Mouse (Mus musculus) ES-CJ7 (cell line): ENCODE data around the gene Icam1.
A peak's percentile ranks its signal among the peaks of the same experiment; 100 is the strongest.

ENCODE experiments used
- DNase-seq: peaks from one replicate; pipeline ENCODE4 v3.0.0; 2011; ENCODE audit warnings: low read depth, low spot score

The Icam1 gene

GRCm38 (mm10) chr9:20993165-20993898 lies 22.5 kb upstream of the Icam1 start:
- no peak for DNase-seq

DNA sequence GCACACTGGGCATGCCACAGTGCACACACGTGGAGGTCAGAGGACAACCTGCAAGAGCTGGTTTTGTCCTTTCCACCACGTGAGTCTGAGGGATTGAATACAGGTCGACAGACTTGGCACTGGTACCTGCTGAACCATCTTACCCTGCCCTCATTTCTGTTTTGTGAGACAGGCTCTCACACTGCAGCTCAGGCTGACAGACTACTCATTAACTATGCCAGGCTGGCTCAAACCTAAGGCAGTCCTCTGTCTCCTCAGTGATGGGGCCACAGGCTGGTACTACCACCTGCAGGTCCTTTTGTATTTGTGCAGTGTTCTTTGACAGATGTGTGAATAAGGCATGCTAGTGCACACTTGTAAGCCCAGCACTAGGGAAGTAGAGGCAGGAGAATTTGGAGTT lies 20.7 kb upstream of the Icam1 start:
- DNase-seq: peak; percentile 35

GRCm38 (mm10) chr9:20997065-20997464 lies 18.7 kb upstream of the Icam1 start:
- DNase-seq: no peak

DNA sequence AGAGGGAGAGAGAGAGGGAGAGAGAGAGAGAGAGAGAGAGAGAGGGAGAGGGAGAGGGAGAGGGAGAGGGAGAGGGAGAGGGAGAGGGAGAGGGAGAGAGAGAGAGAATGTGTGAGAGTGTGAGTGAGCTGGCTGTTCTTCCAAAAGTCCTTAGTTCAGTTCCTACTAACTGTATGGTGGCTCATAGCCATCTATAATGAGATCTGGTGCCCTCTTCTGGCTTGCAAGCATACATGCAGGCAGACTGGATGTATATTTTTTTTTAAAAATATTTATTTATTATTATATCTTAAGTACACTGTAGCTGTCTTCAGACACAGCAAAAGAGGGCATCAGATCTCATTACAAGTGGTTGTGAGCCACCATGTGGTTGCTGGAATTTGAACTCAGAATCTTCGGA lies 17.4 kb upstream of the Icam1 start:
- peak; percentile 45 for DNase-seq

DNA sequence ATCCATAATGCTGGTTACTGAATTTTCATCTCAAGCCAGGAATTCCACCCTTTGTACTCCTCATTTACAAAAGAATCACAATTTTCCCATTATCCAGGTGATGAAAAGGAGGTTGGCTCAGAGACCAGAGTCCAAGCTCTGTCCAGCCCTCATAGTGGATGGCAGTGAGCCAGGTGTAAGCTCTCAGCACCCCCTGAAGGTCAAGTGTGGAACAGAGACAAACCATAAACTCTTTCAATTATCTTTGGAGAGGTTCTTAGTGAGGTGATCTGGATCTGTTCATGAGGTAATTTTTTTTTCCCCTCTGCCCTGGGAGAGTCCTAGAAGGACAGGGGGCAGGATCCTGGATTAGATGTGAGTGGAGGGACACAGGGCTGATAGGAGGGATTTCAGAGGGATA lies 15.0 kb upstream of the Icam1 start:
- DNase-seq: peak; percentile 63

- peak; percentile 86 for DNase-seq
Observed at GRCm38 (mm10) chr9:21001651-21002200, 14.1 kb upstream of the Icam1 start.

DNA sequence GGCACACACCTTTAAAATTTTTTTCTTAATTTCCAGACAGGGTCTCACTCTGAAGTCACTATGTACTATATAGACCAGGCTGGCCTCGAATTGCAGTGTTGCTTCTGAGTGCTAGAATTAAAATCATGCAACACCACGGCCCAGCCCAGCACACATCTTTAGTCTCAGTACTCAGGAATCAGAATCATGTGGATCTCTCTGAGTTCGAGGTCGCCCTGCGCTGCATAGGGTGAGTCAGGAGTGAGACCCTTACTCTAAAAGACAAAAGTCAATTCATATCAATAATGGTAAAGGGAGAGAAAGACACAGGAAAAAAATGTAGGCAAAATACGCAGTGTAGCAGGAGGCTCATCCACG lies 13.5 kb upstream of the Icam1 start:
- DNase-seq: no peak

DNA sequence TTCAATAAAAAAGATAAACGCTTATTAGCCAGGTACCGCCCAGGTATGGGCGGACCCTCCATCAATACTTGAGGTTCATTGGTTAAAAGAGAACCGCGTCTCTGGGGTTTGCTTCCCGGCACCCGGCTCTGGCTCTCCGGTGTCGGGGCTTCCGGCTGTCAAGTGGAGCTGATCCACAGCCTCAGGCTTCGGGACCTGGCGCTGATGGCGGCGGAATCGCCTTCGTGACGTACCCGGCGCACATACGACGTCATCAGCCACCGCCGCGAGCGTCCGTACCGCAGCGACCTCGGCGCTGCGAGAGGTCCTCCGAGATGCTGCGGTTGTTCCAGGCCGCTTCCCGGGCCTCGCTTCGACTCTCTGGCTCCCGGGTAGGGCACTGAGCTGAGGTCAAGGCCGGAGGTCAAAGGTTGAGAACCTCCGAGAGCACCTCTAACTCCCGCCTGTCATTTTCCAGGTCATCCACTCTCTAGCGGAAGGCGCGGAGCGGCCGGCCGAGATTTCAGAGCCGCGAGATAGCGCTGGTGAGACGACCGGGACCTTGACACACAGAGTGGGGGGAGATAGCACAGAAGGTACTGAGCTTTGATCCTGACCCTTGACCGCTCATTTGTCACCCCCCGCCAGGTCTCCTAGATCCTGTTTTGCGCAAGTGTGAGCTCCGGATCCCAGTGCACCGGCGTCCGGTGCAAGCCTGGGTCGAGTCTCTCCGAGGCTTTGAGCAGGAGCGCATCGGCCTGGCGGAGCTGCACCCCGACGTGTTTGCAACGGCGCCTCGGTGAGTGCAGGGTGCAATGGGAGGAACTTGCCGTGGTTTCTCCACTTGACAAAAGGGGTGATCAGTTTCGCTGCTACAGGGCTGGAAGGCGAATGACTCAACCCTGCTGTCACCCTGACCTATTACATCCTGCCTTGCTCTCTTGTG lies 12.9 kb upstream of the Icam1 start, which contains the start of gene Mrpl4:
TSS of gene Mrpl4 (plus strand) at position 112 of the 925 bp plus-strand sequence.
- DNase-seq: peak; percentile 92

DNA sequence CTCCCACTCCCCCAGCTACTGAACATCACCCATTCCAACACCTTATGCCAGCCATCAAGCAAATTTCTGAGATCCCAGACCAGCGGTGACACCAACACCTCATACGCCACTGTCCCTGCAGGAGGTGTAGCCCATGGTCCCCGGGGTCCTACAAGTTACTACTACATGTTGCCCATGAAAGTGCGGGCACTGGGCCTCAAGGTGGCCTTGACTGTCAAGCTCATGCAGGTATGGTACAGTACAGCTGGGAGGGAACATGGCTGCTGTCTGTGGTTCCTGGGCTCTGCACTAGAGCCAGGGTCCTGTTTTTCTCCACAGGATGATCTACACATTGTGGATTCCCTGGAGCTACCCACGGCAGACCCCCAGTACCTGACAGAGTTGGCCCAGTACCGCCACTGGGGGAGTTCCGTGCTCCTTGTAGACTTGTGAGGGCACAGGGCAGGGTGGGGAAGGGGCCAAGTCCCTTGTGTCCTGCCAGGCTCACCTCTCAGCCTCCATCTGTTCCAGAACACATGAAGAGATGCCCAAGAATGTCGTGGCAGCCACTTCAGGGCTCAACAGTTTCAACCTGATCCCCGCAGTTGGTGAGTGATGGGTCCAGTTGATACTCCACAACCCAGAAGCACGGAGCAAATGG lies 8.4 kb upstream of the Icam1 start:
- no peak for DNase-seq

DNA sequence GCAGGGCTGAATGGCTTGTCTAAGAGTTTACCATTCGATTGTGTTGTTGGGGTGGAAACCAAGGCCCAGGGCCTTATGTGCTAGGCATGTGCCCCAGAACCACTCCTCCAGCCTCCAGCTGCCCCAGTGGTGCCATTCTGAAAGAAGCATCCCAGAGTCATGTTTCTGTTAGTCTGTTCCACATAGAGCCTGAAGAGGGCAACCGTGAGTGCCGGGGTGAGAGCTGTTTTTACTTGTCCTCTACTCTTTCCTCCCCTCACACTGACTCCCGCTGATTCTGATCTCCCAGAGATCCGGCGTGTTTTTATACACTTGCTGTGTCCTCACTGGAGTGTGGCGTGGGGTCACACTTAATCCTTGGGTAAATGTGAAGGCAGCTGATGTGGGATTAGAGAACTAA lies 7.8 kb upstream of the Icam1 start:
- DNase-seq: peak; percentile 57

- no peak for DNase-seq
Observed at GRCm38 (mm10) chr9:21010362-21010761, 5.4 kb upstream of the Icam1 start.

- peak; percentile 58 for DNase-seq
Observed at GRCm38 (mm10) chr9:21010939-21011541, 4.7 kb upstream of the Icam1 start.

DNA sequence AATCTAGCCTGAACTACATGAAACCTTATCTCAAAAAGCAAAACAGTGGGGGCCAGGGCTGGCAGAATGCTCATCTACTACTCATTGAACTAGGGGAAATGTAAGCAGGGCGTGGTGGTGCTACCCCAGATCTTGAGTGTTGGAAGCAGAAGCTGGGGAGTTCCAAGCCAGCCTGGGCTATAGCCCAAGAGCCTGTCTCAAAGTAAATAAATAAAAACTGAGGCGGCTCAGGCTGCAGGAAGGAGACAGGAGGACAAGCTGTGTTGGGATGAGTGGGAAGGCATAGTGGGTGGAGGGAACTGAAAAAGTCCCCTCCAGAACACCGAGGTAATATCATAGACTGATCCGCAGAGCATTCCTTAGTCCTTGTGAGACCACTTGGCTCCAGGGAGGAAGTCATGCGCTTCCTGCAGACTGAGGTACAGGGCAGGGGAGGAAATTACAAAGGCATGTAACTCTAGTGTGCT lies 3.9 kb upstream of the Icam1 start:
- DNase-seq: no peak

GRCm38 (mm10) chr9:21012368-21012767 lies 3.4 kb upstream of the Icam1 start:
- DNase-seq: no peak

- peak; percentile 93 for DNase-seq
Observed at GRCm38 (mm10) chr9:21014691-21015570, 854 bp upstream of the Icam1 start.

- DNase-seq: peak; percentile 56
Observed at GRCm38 (mm10) chr9:21016331-21017176, 769 bp downstream of the Icam1 start.

DNA sequence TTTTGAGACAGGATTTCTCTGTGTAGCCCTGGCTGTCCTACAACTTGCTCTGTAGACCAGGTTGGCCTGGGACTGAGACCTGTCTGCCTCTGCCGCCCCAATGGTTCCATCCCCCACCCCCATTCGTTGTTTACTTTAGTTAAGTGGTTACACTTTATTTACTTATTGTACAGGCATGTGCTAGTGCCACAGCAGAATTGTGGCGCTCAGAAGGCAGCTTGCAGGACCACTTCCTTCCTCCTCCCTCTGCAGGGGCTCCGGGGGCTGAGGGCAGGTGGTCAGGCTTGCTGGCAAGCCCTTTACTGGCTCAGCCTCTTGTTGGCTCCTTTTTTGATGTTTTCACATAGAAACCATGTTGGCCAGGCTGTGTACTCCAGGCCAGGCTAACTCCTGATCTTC lies 1.4 kb downstream of the Icam1 start:
- DNase-seq: no peak

- no peak for DNase-seq
Observed at GRCm38 (mm10) chr9:21018600-21018999, 2.8 kb downstream of the Icam1 start.

- no peak for DNase-seq
Observed at GRCm38 (mm10) chr9:21021363-21021762, 5.6 kb downstream of the Icam1 start.
